Mouse (Mus musculus) CH12.LX (cell line): Measurements from ENCODE around the gene Efhd1. TPM values are rescaled to one million over a fixed set of nuclear protein-coding genes. Genes with fewer than 3 reads are reported as not detected.

Experiments used
- DNase-seq: peaks from one replicate; pipeline ENCODE4 v3.0.0-alpha.2; 2013; ENCODE audit errors: extremely low read depth
- H3K27ac ChIP-seq: 2 replicates; pipeline ENCODE4 v1.5.1; 2012; ENCODE audit warnings: low read depth, mild to moderate bottlenecking, control low read depth, moderate library complexity; ENCODE audit not compliant: insufficient read depth
- H3K27me3 ChIP-seq: replicated peaks from 2 replicates; pipeline ENCODE3; 2012; ENCODE audit warnings: inconsistent platforms
- H3K36me3 ChIP-seq, 2 experiments: replicated peaks in 1 of 2; 2 replicates each; pipeline versions ENCODE3 to v1.6.1; 2012; ENCODE audit warnings: inconsistent platforms in 1 of 2, low read length in 1 of 2, mild to moderate bottlenecking in 1 of 2, mixed read lengths in 1 of 2, moderate library complexity in 1 of 2; ENCODE audit not compliant: control insufficient read depth in 1 of 2, insufficient read depth in 1 of 2
- H3K4me1 ChIP-seq, 2 experiments: 2 replicates each; pipeline ENCODE4 v1.6.1; 2012; ENCODE audit warnings: inconsistent platforms in 1 of 2, moderate library complexity in 1 of 2; ENCODE audit not compliant: insufficient read depth in 2 of 2, control insufficient read depth in 1 of 2
- H3K4me2 ChIP-seq: 2 replicates; pipeline ENCODE4 v1.6.1; 2012; ENCODE audit warnings: low read depth, mild to moderate bottlenecking, control low read depth; ENCODE audit not compliant: poor library complexity, insufficient read depth, severe bottlenecking
- H3K4me3 ChIP-seq, 3 experiments: fragments of 150-350 bp in 1 of 3; sonication (generic) in 1 of 3; replicated peaks in 1 of 3; 2 replicates each; pipeline versions ENCODE3 to v1.5.1; 2011 to 2012; ENCODE audit warnings: low read depth in 2 of 3, low read length in 2 of 3, mild to moderate bottlenecking in 2 of 3, moderate library complexity in 2 of 3, control low read depth in 1 of 3, improper control_type of control experiment in 1 of 3, inconsistent platforms in 1 of 3, mixed read lengths in 1 of 3; ENCODE audit not compliant: poor library complexity in 1 of 3
- H3K79me2 ChIP-seq: replicated peaks from 2 replicates; pipeline ENCODE4 v1.6.1; 2012; ENCODE audit warnings: mild to moderate bottlenecking, moderate library complexity; ENCODE audit not compliant: control insufficient read depth, poor library complexity, insufficient read depth, severe bottlenecking; ENCODE audit errors: extremely low read depth
- H3K9ac ChIP-seq: 2 replicates; pipeline ENCODE4 v1.6.1; 2012; ENCODE audit warnings: low read depth, mild to moderate bottlenecking, control low read depth, moderate library complexity; ENCODE audit not compliant: insufficient read depth
- H3K9me3 ChIP-seq: replicated peaks from 2 replicates; pipeline ENCODE3; 2012; ENCODE audit warnings: low read length, inconsistent platforms, mixed read lengths
- BHLHE40 ChIP-seq: IDR thresholded peaks from 2 replicates; pipeline ENCODE4 v1.6.1; 2011; ENCODE audit warnings: mild to moderate bottlenecking, low read depth, low read length, improper control_type of control experiment
- CHD1 ChIP-seq: IDR thresholded peaks from 2 replicates; pipeline ENCODE4 v1.6.1; 2012; ENCODE audit warnings: low read depth, low read length, improper control_type of control experiment, inconsistent platforms
- EP300 ChIP-seq: IDR thresholded peaks from 2 replicates; pipeline ENCODE4 v1.6.1; 2011; ENCODE audit warnings: low read length, improper control_type of control experiment
- ETS1 ChIP-seq: conservative IDR thresholded peaks from 2 replicates; pipeline ENCODE4 v1.6.1; 2012; ENCODE audit warnings: low read depth, mild to moderate bottlenecking, inconsistent platforms, low read length, improper control_type of control experiment, moderate library complexity
- GABPA ChIP-seq: IDR thresholded peaks from 2 replicates; pipeline ENCODE4 v1.6.1; 2012; ENCODE audit warnings: low read depth, low read length, improper control_type of control experiment, inconsistent platforms; ENCODE audit not compliant: insufficient replicate concordance
- HCFC1 ChIP-seq: IDR thresholded peaks from 2 replicates; pipeline ENCODE4 v1.6.1; 2012; ENCODE audit warnings: low read depth, mild to moderate bottlenecking, inconsistent platforms, low read length, improper control_type of control experiment
- IRF4 ChIP-seq: IDR thresholded peaks from 2 replicates; pipeline ENCODE4 v1.6.1; 2014; ENCODE audit warnings: low read depth, mild to moderate bottlenecking, inconsistent platforms, low read length, improper control_type of control experiment
- JUN ChIP-seq: IDR thresholded peaks from 2 replicates; pipeline ENCODE4 v1.6.1; 2011; ENCODE audit warnings: low read depth, mild to moderate bottlenecking, low read length, improper control_type of control experiment, moderate library complexity; ENCODE audit not compliant: insufficient read depth
- KAT2A ChIP-seq: IDR thresholded peaks from 2 replicates; pipeline ENCODE4 v1.6.1; 2012; ENCODE audit warnings: low read length, improper control_type of control experiment, inconsistent platforms; ENCODE audit not compliant: insufficient replicate concordance
- MEF2A ChIP-seq: IDR thresholded peaks from 2 replicates; pipeline ENCODE4 v1.6.1; 2014; ENCODE audit warnings: low read depth, mild to moderate bottlenecking, inconsistent platforms, low read length, improper control_type of control experiment, borderline replicate concordance
- POLR2A ChIP-seq: IDR thresholded peaks from 2 replicates; pipeline ENCODE4 v1.6.1; 2011; ENCODE audit warnings: low read depth, mild to moderate bottlenecking, improper control_type of control experiment, low read length
- POLR2AphosphoS2 ChIP-seq: IDR thresholded peaks from 2 replicates; pipeline ENCODE4 v1.6.1; 2011; ENCODE audit warnings: low read depth, low read length, improper control_type of control experiment
- RAD21 ChIP-seq: IDR thresholded peaks from 2 replicates; pipeline ENCODE4 v1.6.1; 2011; ENCODE audit warnings: low read depth, mild to moderate bottlenecking, low read length, improper control_type of control experiment, moderate library complexity
- RCOR1 ChIP-seq: conservative IDR thresholded peaks from 2 replicates; pipeline ENCODE4 v1.6.1; 2012; ENCODE audit warnings: low read depth, mild to moderate bottlenecking, inconsistent platforms, low read length, improper control_type of control experiment
- SIN3A ChIP-seq: IDR thresholded peaks from 2 replicates; pipeline ENCODE4 v1.6.1; 2012; ENCODE audit warnings: low read length, improper control_type of control experiment, inconsistent platforms
- SMC3 ChIP-seq: IDR thresholded peaks from 2 replicates; pipeline ENCODE4 v1.6.1; 2011; ENCODE audit warnings: low read depth, low read length, improper control_type of control experiment
- TBP ChIP-seq: conservative IDR thresholded peaks from 2 replicates; pipeline ENCODE4 v1.6.1; 2011; ENCODE audit warnings: low read depth, low read length, improper control_type of control experiment
- TCF12 ChIP-seq: IDR thresholded peaks from 2 replicates; pipeline ENCODE4 v1.6.1; 2014; ENCODE audit warnings: low read depth, mild to moderate bottlenecking, inconsistent platforms, low read length, improper control_type of control experiment
- UBTF ChIP-seq: IDR thresholded peaks from 2 replicates; pipeline ENCODE4 v1.6.1; 2012; ENCODE audit warnings: low read depth, mild to moderate bottlenecking, inconsistent platforms, low read length, improper control_type of control experiment, moderate library complexity
- ZC3H11A ChIP-seq: IDR thresholded peaks from 2 replicates; pipeline ENCODE4 v1.6.1; 2012; ENCODE audit warnings: low read depth, mild to moderate bottlenecking, inconsistent platforms, low read length, improper control_type of control experiment
- ZMIZ1 ChIP-seq: IDR thresholded peaks from 2 replicates; pipeline ENCODE4 v1.6.1; 2012; ENCODE audit warnings: low read depth, mild to moderate bottlenecking, inconsistent platforms, low read length, improper control_type of control experiment
- dilution Hi-C: fragments of 300-500 bp; cut with MboI; formaldehyde crosslinking; loops from 2 replicates; pipeline ENCODE4 v1.14.3; 2020; ENCODE audit warnings: low sequenced_read_pairs; ENCODE audit not compliant: extremely low pct_unique_long_range_greater_than_20kb, extremely low pct_ligation_motif_present
- in situ Hi-C: fragments of 300-500 bp; cut with MboI; formaldehyde crosslinking; loops from 3 replicates; pipeline ENCODE4 v1.14.3; 2019; ENCODE audit warnings: low sequenced_read_pairs, low pct_ligation_motif_present, low pct_unique_long_range_greater_than_20kb, mixed read lengths
- polyA plus RNA-seq: library from polyadenylated mRNA; unstranded; fragments of >175 nt; gene quantifications from 2 replicates; pipeline ENCODE4 v1.2.1, GENCODE M21; 2012; ENCODE audit warnings: low read depth; ENCODE audit not compliant: insufficient read length
- total RNA-seq, 2 experiments: library from RNA; depleted of rRNA; stranded (reverse); fragments of 300-350 nt in 1 of 2; fragments of >200 nt in 1 of 2; gene quantifications; 2 replicates each; pipeline ENCODE4 v1.2.3; 2012 to 2014

Gene Efhd1
- total and polyA plus RNA-seq, 3 experiments, result 0.12 to 1.2 (median 0.13) TPM

GRCm38 (mm10) chr1:87227160-87227550, 37.0 kb upstream of the Efhd1 start:
- Histone ChIP-seq H3K36me3 (peaks cover 77 to 98% of the 10 kb centered on the region in 2 experiments), H3K9ac (no peak overlapping the region)

GRCm38 (mm10) chr1:87230606-87231005, 33.6 kb upstream of the Efhd1 start:
- Histone ChIP-seq H3K4me2 (no peak overlapping the region), H3K27ac (no peak overlapping the region), H3K9ac (no peak overlapping the region), H3K36me3 (peaks cover 67 to 99% of the 10 kb centered on the region in 2 experiments), H3K79me2 (no peaks in the 10 kb centered on the region), H3K4me1 (no peaks in the 10 kb centered on the region), H3K4me3 (no peak overlapping the region), H3K9me3 (no peaks in the 10 kb centered on the region), H3K27me3 (no peaks in the 10 kb centered on the region)
- in situ Hi-C loops, result no loop called here
- no peak for DNase-seq
- TF ChIP-seq EP300, result no peak
- no peak for TF ChIP-seq ZC3H11A
- TF ChIP-seq ETS1, result no peak
- TF ChIP-seq MEF2A, result no peak
- TF ChIP-seq IRF4, result no peak
- TF ChIP-seq TCF12, result no peak
- no peak for TF ChIP-seq BHLHE40
- dilution Hi-C loops, result no loop called here

More at GRCm38 (mm10) chr1:87227160-87227550, 37.0 kb upstream of the Efhd1 start:
- H3K4me1 ChIP-seq, result no peaks in the 10 kb centered on the region
- H3K9me3 ChIP-seq, result no peaks in the 10 kb centered on the region
- no peak overlapping the region for H3K4me3 ChIP-seq
- no peak overlapping the region for H3K4me2 ChIP-seq
- DNase-seq, result no peak
- H3K27me3 ChIP-seq, result no peaks in the 10 kb centered on the region
- in situ Hi-C loops (no loop called here), dilution Hi-C loops (no loop called here)
- no peak overlapping the region for H3K27ac ChIP-seq
- TF ChIP-seq POLR2A (no peak), GABPA (no peak), HCFC1 (no peak), KAT2A (no peak), BHLHE40 (no peak), JUN (no peak), ZC3H11A (no peak), TBP (no peak), UBTF (no peak), POLR2AphosphoS2 (no peak), CHD1 (no peak), SIN3A (no peak), ETS1 (no peak), SMC3 (no peak), RAD21 (no peak), RCOR1 (no peak), TCF12 (no peak), IRF4 (no peak), ZMIZ1 (no peak), EP300 (no peak)
- TF ChIP-seq, all 38 proteins: peak for 0
- H3K79me2 ChIP-seq, result peaks cover 4% of the 10 kb centered on the region; the same call in 1 of the 2 replicates
